Mouse (Mus musculus) midbrain, embryonic 11.5 days (tissue): ENCODE data around the gene Cux2. TPM values are rescaled to one million over a fixed set of nuclear protein-coding genes. Genes with fewer than 3 reads are reported as not detected.

Experiments used
- ATAC-seq: fragments of 200-750 bp; cut with Nextera tagmentation; 2 replicates; pipeline ENCODE4 v1.8.0; 2017; ENCODE audit warnings: moderate TSS enrichment, moderate library complexity; ENCODE audit not compliant: low FRiP score
- DNase-seq: peaks from one replicate; pipeline ENCODE4 v3.0.0; 2015; ENCODE audit warnings: low spot score; ENCODE audit errors: missing footprints
- H3K27ac ChIP-seq: fragments of 300-500 bp; sonication (generic); 2 replicates; pipeline ENCODE4 v1.5.1; 2014; ENCODE audit warnings: low read depth, low read length
- H3K27me3 ChIP-seq: fragments of 300-500 bp; sonication (generic); 2 replicates; pipeline ENCODE4 v1.6.1; 2014; ENCODE audit warnings: mild to moderate bottlenecking, low read length, moderate library complexity, mixed read lengths; ENCODE audit not compliant: control insufficient read depth, insufficient read depth
- H3K36me3 ChIP-seq: fragments of 300-500 bp; sonication (generic); 2 replicates; pipeline ENCODE4 v1.6.1; 2014; ENCODE audit warnings: mild to moderate bottlenecking, low read length, moderate library complexity, mixed read lengths; ENCODE audit not compliant: control insufficient read depth, insufficient read depth
- H3K4me1 ChIP-seq: fragments of 300-500 bp; sonication (generic); 2 replicates; pipeline ENCODE4 v1.6.1; 2014; ENCODE audit warnings: low read length; ENCODE audit not compliant: control insufficient read depth, insufficient read depth
- H3K4me2 ChIP-seq: fragments of 300-500 bp; sonication (generic); 2 replicates; pipeline ENCODE4 v1.6.1; 2014; ENCODE audit warnings: mild to moderate bottlenecking, moderate library complexity
- H3K4me3 ChIP-seq: fragments of 300-500 bp; sonication (generic); 2 replicates; pipeline ENCODE4 v1.5.1; 2014; ENCODE audit warnings: low read depth, low read length
- H3K9ac ChIP-seq: fragments of 300-500 bp; sonication (generic); 2 replicates; pipeline ENCODE4 v1.6.1; 2014; ENCODE audit warnings: low read length
- H3K9me3 ChIP-seq: fragments of 300-500 bp; sonication (generic); 2 replicates; pipeline ENCODE4 v1.6.1; 2016; ENCODE audit warnings: low read length; ENCODE audit not compliant: control insufficient read depth
- WGBS: fragments of 180-500 bp; shearing (Covaris S2); extraction: QIAGEN DNeasy Blood & Tissue Kit; methylation state at CpG from one replicate; pipeline ENCODE4 v1.1.7; 2014; 5-methylcytosine and 5-hydroxymethylcytosine counted together
- polyA plus RNA-seq: library from polyadenylated mRNA; unstranded; fragments of >200 nt; fragmentation: Nextera tagmentation; extraction: Ambion mirVana; gene quantifications from 2 replicates; pipeline ENCODE4 v1.2.1, GENCODE M21; 2014

The Cux2 gene
- polyA plus RNA-seq, 1 experiment from 2014 or later, result 11.1 TPM

DNA sequence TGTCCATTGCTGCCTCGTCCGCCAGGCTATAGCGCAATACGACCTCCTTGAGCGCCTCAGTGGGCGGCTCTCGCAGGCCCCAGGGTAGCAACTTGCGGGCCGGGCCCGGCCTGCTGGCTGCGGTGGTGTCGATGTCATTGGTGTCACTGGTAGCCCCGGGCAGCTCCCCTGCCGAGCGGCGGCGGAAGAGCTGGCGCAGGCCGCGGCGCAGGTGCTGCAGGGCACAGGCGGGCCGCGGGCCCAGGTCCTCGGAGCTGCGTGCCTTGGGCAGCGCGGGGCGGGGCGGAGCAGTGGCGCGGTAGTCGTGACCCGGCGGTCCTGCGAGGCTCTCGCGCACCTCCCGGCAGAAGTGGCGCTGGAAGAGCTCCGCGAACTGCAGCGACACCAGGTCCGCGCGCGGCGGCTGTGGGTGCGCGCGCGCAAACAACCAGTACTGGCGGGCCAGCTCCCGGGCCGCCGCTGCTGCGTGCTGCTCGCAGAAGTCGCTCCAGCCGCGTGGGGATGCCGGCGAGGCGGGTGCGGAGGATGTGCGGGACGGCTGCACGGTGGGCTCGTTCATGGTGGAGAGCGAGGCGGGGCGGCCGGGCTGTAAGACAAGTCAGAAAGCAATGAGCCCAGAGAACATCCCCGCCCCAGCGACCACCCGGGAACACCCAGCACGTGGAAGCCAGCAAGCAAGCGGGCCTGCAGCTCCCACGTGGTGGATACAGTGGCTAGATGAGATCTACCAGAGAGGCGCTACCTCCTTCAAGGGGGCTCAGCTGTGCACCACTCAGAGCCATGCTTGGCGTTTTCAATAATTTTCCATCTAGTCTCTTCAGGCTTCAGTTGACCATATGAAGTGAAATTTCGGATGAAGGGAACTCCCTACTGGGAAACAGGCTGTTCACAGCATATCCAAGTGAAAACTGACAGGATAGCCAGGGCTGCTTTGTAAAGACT is 221.1 kb downstream of the Cux2 start:
- Histone ChIP-seq H3K4me1 (peaks cover 10% of the 10 kb centered on the region), H3K9ac (peak overlapping the region; percentile 46), H3K4me2 (peak overlapping the region; percentile 80), H3K27ac (no peak overlapping the region), H3K36me3 (no peaks in the 10 kb centered on the region), H3K27me3 (peaks cover 27% of the 10 kb centered on the region), H3K9me3 (no peaks in the 10 kb centered on the region), H3K4me3 (peak overlapping the region; percentile 36)
- ATAC-seq (peak; percentile 50), DNase-seq (peak; percentile 91)
- 4% methylated on average over 78 of the region's 82 CpGs for WGBS

DNA sequence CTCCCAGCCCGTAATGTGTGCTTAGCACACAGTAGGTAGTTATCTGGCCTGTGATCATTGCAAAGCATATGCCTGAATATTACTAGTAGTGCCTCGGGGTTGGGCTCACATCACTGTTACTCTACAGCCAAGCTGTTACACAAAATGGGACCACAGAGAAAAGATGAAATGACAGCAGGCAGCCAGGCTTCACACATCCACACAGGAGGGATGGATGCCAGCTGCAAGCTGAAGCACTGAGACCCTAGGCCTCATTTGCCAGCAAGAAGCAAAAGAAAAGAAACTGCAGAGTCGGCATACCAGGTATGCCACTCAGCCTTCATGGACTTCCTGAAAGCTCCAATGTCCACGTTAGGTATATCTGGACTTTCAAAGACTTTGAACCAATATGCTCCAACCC is 222.0 kb downstream of the Cux2 start:
- 87% methylated on average over 4 of the region's 4 CpGs for WGBS

DNA sequence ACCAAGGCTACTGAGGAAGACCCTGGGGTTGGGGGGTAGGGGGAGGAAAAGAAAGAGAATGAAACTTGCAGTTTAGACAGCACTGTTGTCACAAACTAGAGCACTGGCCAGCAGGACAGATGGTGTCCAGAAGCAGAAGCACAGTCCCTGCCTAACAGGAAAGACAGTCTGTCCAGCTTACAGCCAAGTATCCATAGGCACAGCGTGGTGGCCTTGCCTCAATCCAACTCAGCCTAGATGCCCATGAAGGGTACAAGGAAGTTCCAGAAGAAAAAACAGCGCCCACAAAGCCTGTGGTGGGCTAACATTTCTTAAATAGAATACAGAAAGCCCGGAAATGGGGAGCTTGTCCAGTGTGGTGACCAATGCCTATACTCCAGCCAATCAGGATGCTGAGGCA is 224.3 kb downstream of the Cux2 start:
- H3K36me3 ChIP-seq, result no peaks in the 10 kb centered on the region
- no peak for ATAC-seq
- DNase-seq, result no peak
- H3K4me2 ChIP-seq, result no peak overlapping the region
- H3K4me3 ChIP-seq, result no peak overlapping the region
- WGBS, result 87% methylated on average over 3 of the region's 3 CpGs
- H3K4me1 ChIP-seq, result peaks cover 9% of the 10 kb centered on the region
- H3K27me3 ChIP-seq, result peaks cover 27% of the 10 kb centered on the region
- no peak overlapping the region for H3K27ac ChIP-seq
- H3K9me3 ChIP-seq, result no peaks in the 10 kb centered on the region
- H3K9ac ChIP-seq, result no peak overlapping the region

More for the DNA sequence above, 222.0 kb downstream of the Cux2 start:
- Histone ChIP-seq H3K9me3 (no peaks in the 10 kb centered on the region), H3K4me3 (no peak overlapping the region), H3K27ac (no peak overlapping the region), H3K4me1 (peaks cover 9% of the 10 kb centered on the region), H3K4me2 (no peak overlapping the region), H3K27me3 (peaks cover 27% of the 10 kb centered on the region), H3K9ac (no peak overlapping the region), H3K36me3 (no peaks in the 10 kb centered on the region)
- no peak for ATAC-seq
- DNase-seq, result no peak

DNA sequence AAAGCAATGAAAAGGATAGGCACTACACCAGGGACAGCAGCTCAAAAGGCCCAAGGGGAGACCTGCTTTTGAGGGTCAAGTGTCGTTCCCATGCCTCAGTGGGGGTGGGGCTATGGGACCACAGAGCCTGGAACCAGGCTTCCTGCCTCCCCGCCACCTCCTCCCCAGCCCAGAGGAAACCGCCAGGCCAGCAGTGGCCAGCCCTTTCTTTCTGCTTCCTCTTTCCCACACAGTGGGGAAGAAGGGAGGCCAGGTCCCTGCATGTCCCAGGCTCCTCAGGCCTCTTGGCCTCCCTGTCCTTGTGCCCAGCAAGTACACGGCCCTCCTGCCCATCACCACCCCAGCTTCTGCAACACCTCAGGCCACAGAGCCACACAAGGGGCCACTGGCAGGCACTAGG is 225.8 kb downstream of the Cux2 start:
- 70% methylated on average over 4 of the region's 4 CpGs for WGBS
- DNase-seq (no peak), ATAC-seq (no peak)
- Histone ChIP-seq H3K36me3 (peaks cover 3% of the 10 kb centered on the region), H3K27ac (no peak overlapping the region), H3K4me2 (no peak overlapping the region), H3K4me1 (peaks cover 8% of the 10 kb centered on the region), H3K4me3 (no peak overlapping the region), H3K9ac (no peak overlapping the region), H3K27me3 (peaks cover 17% of the 10 kb centered on the region), H3K9me3 (no peaks in the 10 kb centered on the region)

DNA sequence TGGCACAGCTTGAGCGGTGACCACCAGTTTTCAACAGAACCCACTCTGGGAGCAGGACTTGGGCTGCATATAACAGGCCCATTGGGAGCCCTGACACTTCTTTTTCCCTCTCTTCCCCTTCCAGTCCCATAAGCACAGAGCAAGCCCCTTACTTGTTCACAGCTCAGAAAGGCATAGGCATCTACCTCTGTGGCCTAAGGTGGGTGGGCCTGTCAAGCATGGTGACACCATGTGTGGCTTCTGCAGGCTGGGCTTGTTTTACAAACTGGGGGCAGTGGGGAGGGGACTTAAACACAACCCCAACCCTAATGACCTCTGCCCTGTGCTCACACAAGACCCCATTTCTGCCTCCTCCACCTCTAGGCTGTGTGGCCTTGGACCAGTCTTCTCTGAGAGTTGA is 226.2 kb downstream of the Cux2 start:
- Histone ChIP-seq H3K27me3 (peaks cover 12% of the 10 kb centered on the region), H3K4me2 (no peak overlapping the region), H3K36me3 (peaks cover 4% of the 10 kb centered on the region), H3K4me3 (no peak overlapping the region), H3K27ac (no peak overlapping the region), H3K9ac (no peak overlapping the region), H3K9me3 (no peaks in the 10 kb centered on the region), H3K4me1 (peaks cover 5% of the 10 kb centered on the region)
- DNase-seq, result no peak
- 100% methylated on average over 1 of the region's 1 CpGs for WGBS
- no peak for ATAC-seq

DNA sequence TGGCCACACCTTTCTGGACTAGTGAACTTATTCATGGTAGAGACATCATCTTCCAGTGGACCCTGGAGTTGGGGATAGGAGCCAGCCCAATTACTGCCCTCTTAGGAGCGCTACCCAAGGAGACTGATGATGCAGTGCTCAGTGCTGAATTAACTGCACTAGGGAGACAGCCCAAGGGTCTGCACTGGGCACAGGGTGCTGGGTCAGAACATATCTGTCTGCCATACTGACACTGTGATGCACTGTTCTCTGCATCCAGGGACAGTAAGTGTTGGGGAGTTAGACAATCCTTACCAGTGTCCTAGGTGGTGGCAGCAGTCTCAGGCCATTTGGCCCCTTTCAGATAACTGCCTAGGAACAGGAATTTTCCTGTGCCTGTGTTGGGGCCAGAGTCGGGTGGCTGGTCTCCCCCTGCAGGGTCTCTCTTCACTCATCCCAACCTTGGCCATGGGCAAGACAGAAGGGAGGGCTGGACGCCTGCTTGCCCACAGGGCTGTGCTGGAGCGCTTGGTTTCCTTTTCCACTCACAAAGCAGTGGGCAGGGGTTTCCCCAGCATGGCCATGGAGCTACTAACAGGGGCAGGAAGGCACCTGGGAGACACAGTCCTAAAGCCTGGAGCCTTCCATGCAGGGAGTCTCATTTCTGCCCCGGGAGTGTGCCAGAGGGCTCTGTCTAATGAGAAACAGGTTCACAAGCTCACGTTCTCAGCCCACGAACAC is 227.0 kb downstream of the Cux2 start:
- Histone ChIP-seq H3K9me3 (no peaks in the 10 kb centered on the region), H3K27me3 (peaks cover 5% of the 10 kb centered on the region; the same call in 1 of the 2 replicates), H3K4me2 (no peak overlapping the region), H3K36me3 (peaks cover 11% of the 10 kb centered on the region), H3K4me1 (no peaks in the 10 kb centered on the region), H3K27ac (no peak overlapping the region), H3K9ac (no peak overlapping the region), H3K4me3 (no peak overlapping the region)
- 91% methylated on average over 7 of the region's 7 CpGs for WGBS
- ATAC-seq, result no peak
- no peak for DNase-seq

DNA sequence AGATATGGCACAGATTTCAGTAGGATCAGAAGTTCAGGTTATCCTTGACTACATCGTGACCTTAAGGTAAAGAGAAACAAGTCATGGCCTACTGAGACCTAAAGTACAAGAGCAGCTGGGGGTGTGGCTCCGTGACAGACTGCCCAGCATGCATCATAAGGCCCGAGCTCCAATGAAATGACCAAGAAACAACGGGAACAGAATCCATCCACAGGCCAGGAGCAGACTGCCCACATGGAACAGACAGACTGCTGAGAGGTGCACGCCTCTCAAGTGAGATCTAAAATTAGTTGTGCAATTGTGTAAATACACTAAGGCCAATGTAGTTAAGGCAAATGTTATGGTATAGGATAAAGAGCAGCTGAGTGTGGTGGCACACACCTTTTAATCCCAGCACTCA is 228.3 kb downstream of the Cux2 start:
- Histone ChIP-seq H3K9me3 (no peaks in the 10 kb centered on the region), H3K4me1 (no peaks in the 10 kb centered on the region), H3K27ac (no peak overlapping the region), H3K36me3 (peaks cover 17% of the 10 kb centered on the region), H3K4me3 (no peak overlapping the region), H3K27me3 (no peaks in the 10 kb centered on the region), H3K4me2 (no peak overlapping the region), H3K9ac (no peak overlapping the region)
- DNase-seq (no peak), ATAC-seq (no peak)
- 85% methylated on average over 5 of the region's 5 CpGs for WGBS

DNA sequence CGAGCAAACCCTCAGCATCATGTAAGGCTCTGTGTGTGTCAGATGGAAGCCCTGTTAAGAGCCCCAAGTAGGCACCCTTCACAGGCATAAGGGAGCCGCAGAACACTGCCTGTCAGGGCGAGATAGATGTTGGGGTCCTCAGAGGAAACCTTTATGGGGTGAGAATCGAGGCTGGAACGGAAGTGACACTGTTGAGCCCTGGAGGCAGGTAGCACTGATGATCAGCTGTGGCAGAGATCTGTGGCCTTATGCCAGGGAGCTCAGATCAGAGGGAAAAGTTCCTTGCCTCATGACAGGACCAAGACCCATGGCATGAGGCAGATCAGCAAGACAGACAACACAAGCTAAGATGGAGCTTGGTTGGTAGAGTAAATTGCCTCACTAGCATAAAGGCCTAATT is 228.8 kb downstream of the Cux2 start:
- no peak overlapping the region for H3K9ac ChIP-seq
- no peak for ATAC-seq
- H3K27ac ChIP-seq, result no peak overlapping the region
- H3K4me1 ChIP-seq, result no peaks in the 10 kb centered on the region
- no peak overlapping the region for H3K4me2 ChIP-seq
- H3K4me3 ChIP-seq, result no peak overlapping the region
- 93% methylated on average over 5 of the region's 5 CpGs for WGBS
- no peaks in the 10 kb centered on the region for H3K27me3 ChIP-seq
- DNase-seq, result no peak
- H3K9me3 ChIP-seq, result no peaks in the 10 kb centered on the region
- peaks cover 22% of the 10 kb centered on the region for H3K36me3 ChIP-seq

DNA sequence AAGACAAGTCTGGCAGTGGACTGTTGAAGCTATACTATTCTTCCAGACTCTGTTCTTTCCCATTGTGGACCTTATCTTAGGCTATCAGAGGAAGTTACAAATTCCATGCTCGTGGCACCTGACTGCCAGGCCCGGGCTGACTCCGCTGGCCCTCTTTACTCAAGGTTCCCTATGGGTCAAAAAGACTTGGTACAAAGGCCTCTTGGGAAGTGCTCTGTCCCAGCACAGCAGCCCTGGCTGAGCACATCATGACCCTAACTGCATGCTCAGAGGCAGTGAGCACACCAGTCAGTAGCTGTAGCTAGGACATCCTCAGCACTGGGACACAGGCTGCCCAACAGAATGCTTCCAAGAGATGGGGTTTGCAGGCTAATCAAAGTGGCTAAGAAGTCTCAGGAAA is 229.2 kb downstream of the Cux2 start:
- Histone ChIP-seq H3K4me1 (no peaks in the 10 kb centered on the region), H3K36me3 (peaks cover 24% of the 10 kb centered on the region), H3K27ac (no peak overlapping the region), H3K4me2 (no peak overlapping the region), H3K9me3 (no peaks in the 10 kb centered on the region), H3K9ac (no peak overlapping the region), H3K27me3 (no peaks in the 10 kb centered on the region), H3K4me3 (no peak overlapping the region)
- ATAC-seq, result no peak
- no peak for DNase-seq
- WGBS, result 89% methylated on average over 3 of the region's 3 CpGs
